Mouse (Mus musculus): ENCODE measurements at regions not wholly inside any gene's neighbourhood (a gene's known extent, or its start where the extent isn't known, plus 50 kb on each side); places are given as distances from the start of the nearest gene placed in this dataset.
"Not testable (repeated sequence)": the region's sequence is repeated elsewhere in the genome, so short reads cannot be mapped to it uniquely, and the experiment has no call there.

- 55% methylated on average over 2 of the region's 2 CpGs for WGBS
- Histone ChIP-seq H3K4me1 (ENCODE audit: control insufficient read depth, insufficient read depth, low read length) (no peaks in the 10 kb centered on the region), H3K4me3 (replicated peaks; ENCODE audit: extremely low read depth, low read depth, low read length) (no peak overlapping the region)
- TF ChIP-seq POLR2A (IDR thresholded peaks at IDR 0.05; ENCODE audit: borderline replicate concordance, extremely low read depth, low read depth, low read length) (no peak), CTCF (IDR thresholded peaks at IDR 0.05; ENCODE audit: insufficient read depth, low read length) (no peak)
- DNase-seq, result no peak
Observed at GRCm38 (mm10) chr12:77599391-77599790, 361.5 kb downstream of the Fut8 start.

- no peak for TF ChIP-seq POLR2A (IDR thresholded peaks at IDR 0.05; ENCODE audit: borderline replicate concordance, extremely low read depth, low read depth, low read length)
- TF ChIP-seq CTCF (IDR thresholded peaks at IDR 0.05; ENCODE audit: insufficient read depth, low read length), result no peak
- WGBS, result 83% methylated on average over 12 of the region's 12 CpGs
Observed at GRCm38 (mm10) chr12:77603832-77604501, 366.0 kb downstream of the Fut8 start.

GRCm38 (mm10) chr12:77617552-77617951 is 379.6 kb downstream of the Fut8 start:
- Histone ChIP-seq H3K4me1 (ENCODE audit: control insufficient read depth, insufficient read depth, low read length) (no peaks in the 10 kb centered on the region), H3K4me3 (replicated peaks; ENCODE audit: extremely low read depth, low read depth, low read length) (no peak overlapping the region)
- no peak for TF ChIP-seq POLR2A (IDR thresholded peaks at IDR 0.05; ENCODE audit: borderline replicate concordance, extremely low read depth, low read depth, low read length)
- no peak for TF ChIP-seq CTCF (IDR thresholded peaks at IDR 0.05; ENCODE audit: insufficient read depth, low read length)
- no peak for DNase-seq
- WGBS, result 93% methylated on average over 3 of the region's 3 CpGs

More at GRCm38 (mm10) chr12:77603832-77604501, 366.0 kb downstream of the Fut8 start:
- Histone ChIP-seq H3K4me1 (ENCODE audit: control insufficient read depth, insufficient read depth, low read length) (no peaks in the 10 kb centered on the region), H3K4me3 (replicated peaks; ENCODE audit: extremely low read depth, low read depth, low read length) (no peak overlapping the region)
- DNase-seq, result no peak

- H3K4me1 ChIP-seq (ENCODE audit: control insufficient read depth, insufficient read depth, low read length), result no peaks in the 10 kb centered on the region
- DNase-seq, result no peak
- H3K4me3 ChIP-seq (replicated peaks; ENCODE audit: extremely low read depth, low read depth, low read length), result no peak overlapping the region
- TF ChIP-seq CTCF (IDR thresholded peaks at IDR 0.05; ENCODE audit: insufficient read depth, low read length) (no peak), POLR2A (IDR thresholded peaks at IDR 0.05; ENCODE audit: borderline replicate concordance, extremely low read depth, low read depth, low read length) (no peak)
Observed at GRCm38 (mm10) chr12:77622243-77622642, 384.3 kb downstream of the Fut8 start.

- 87% methylated on average over 14 of the region's 14 CpGs for WGBS
- not testable (repeated sequence) for H3K4me3 ChIP-seq (replicated peaks; ENCODE audit: extremely low read depth, low read depth, low read length); H3K4me1 ChIP-seq (ENCODE audit: control insufficient read depth, insufficient read depth, low read length); DNase-seq
Observed at GRCm38 (mm10) chr12:77624323-77624722, 386.4 kb downstream of the Fut8 start.

- TF ChIP-seq CTCF (IDR thresholded peaks at IDR 0.05; ENCODE audit: insufficient read depth, low read length) (no peak), POLR2A (IDR thresholded peaks at IDR 0.05; ENCODE audit: borderline replicate concordance, extremely low read depth, low read depth, low read length) (no peak)
- no peak for DNase-seq
- Histone ChIP-seq H3K4me1 (ENCODE audit: control insufficient read depth, insufficient read depth, low read length) (no peaks in the 10 kb centered on the region), H3K4me3 (replicated peaks; ENCODE audit: extremely low read depth, low read depth, low read length) (no peak overlapping the region)
Observed at GRCm38 (mm10) chr12:77628358-77628850, 390.5 kb downstream of the Fut8 start.

GRCm38 (mm10) chr12:77633981-77634650 is 396.2 kb downstream of the Fut8 start:
- Histone ChIP-seq H3K4me1 (ENCODE audit: control insufficient read depth, insufficient read depth, low read length) (no peaks in the 10 kb centered on the region), H3K4me3 (replicated peaks; ENCODE audit: extremely low read depth, low read depth, low read length) (no peak overlapping the region)
- TF ChIP-seq POLR2A (IDR thresholded peaks at IDR 0.05; ENCODE audit: borderline replicate concordance, extremely low read depth, low read depth, low read length) (no peak), CTCF (IDR thresholded peaks at IDR 0.05; ENCODE audit: insufficient read depth, low read length) (no peak)
- DNase-seq, result no peak
- WGBS, result 42% methylated on average over 10 of the region's 10 CpGs

GRCm38 (mm10) chr12:77638266-77638665 is 400.3 kb downstream of the Fut8 start:
- WGBS, result 49% methylated on average over 7 of the region's 7 CpGs
- Histone ChIP-seq H3K4me3 (replicated peaks; ENCODE audit: extremely low read depth, low read depth, low read length) (no peak overlapping the region), H3K4me1 (ENCODE audit: control insufficient read depth, insufficient read depth, low read length) (no peaks in the 10 kb centered on the region)
- DNase-seq, result no peak
- TF ChIP-seq POLR2A (IDR thresholded peaks at IDR 0.05; ENCODE audit: borderline replicate concordance, extremely low read depth, low read depth, low read length) (no peak), CTCF (IDR thresholded peaks at IDR 0.05; ENCODE audit: insufficient read depth, low read length) (no peak)

- H3K4me1 ChIP-seq (ENCODE audit: control insufficient read depth, insufficient read depth, low read length), result no peaks in the 10 kb centered on the region
- no peak for TF ChIP-seq POLR2A (IDR thresholded peaks at IDR 0.05; ENCODE audit: borderline replicate concordance, extremely low read depth, low read depth, low read length)
- TF ChIP-seq CTCF (IDR thresholded peaks at IDR 0.05; ENCODE audit: insufficient read depth, low read length), result no peak
- H3K4me3 ChIP-seq (replicated peaks; ENCODE audit: extremely low read depth, low read depth, low read length), result no peak overlapping the region
- no peak for DNase-seq
- 51% methylated on average over 4 of the region's 4 CpGs for WGBS
Observed at GRCm38 (mm10) chr12:77642336-77642735, 404.4 kb downstream of the Fut8 start.

- Histone ChIP-seq H3K4me3 (replicated peaks; ENCODE audit: extremely low read depth, low read depth, low read length) (no peak overlapping the region), H3K4me1 (ENCODE audit: control insufficient read depth, insufficient read depth, low read length) (no peaks in the 10 kb centered on the region)
- no peak for DNase-seq
- WGBS, result 51% methylated on average over 3 of the region's 3 CpGs
- TF ChIP-seq CTCF (IDR thresholded peaks at IDR 0.05; ENCODE audit: insufficient read depth, low read length) (no peak), POLR2A (IDR thresholded peaks at IDR 0.05; ENCODE audit: borderline replicate concordance, extremely low read depth, low read depth, low read length) (no peak)
Observed at GRCm38 (mm10) chr12:77647841-77648240, 409.9 kb downstream of the Fut8 start.

Measured in lung, adult 2 months (tissue).